Mouse (Mus musculus) heart, embryonic 15.5 days (tissue): ENCODE data around the gene Ttc23. TPM values are rescaled to one million over a fixed set of nuclear protein-coding genes. Genes with fewer than 3 reads are reported as not detected.

Experiments
- ATAC-seq: fragments of 200-750 bp; cut with Nextera tagmentation; replicated peaks from 2 replicates; pipeline ENCODE4 v1.8.0; 2017; ENCODE audit warnings: low read depth, moderate TSS enrichment; ENCODE audit not compliant: insufficient number of reproducible peaks, insufficient read depth, low FRiP score
- H3K27ac ChIP-seq: fragments of 300-500 bp; sonication (generic); 2 replicates; pipeline ENCODE4 v1.5.1; 2015; ENCODE audit warnings: mild to moderate bottlenecking, inconsistent platforms
- H3K27me3 ChIP-seq: fragments of 300-500 bp; sonication (generic); 2 replicates; pipeline ENCODE4 v1.6.1; 2015; ENCODE audit warnings: inconsistent platforms
- H3K36me3 ChIP-seq: fragments of 300-500 bp; sonication (generic); 2 replicates; pipeline ENCODE4 v1.6.1; 2015; ENCODE audit warnings: mild to moderate bottlenecking, inconsistent platforms
- H3K4me1 ChIP-seq: fragments of 300-500 bp; sonication (generic); replicated peaks from 2 replicates; pipeline ENCODE4 v1.6.1; 2015; ENCODE audit warnings: inconsistent platforms
- H3K4me2 ChIP-seq: fragments of 300-500 bp; sonication (generic); 2 replicates; pipeline ENCODE4 v1.6.1; 2015; ENCODE audit warnings: inconsistent platforms, mild to moderate bottlenecking, moderate library complexity
- H3K4me3 ChIP-seq: fragments of 300-500 bp; sonication (generic); 2 replicates; pipeline ENCODE4 v1.5.1; 2015; ENCODE audit warnings: mild to moderate bottlenecking, inconsistent platforms
- H3K9ac ChIP-seq: fragments of 300-500 bp; sonication (generic); 2 replicates; pipeline ENCODE4 v1.6.1; 2015; ENCODE audit warnings: mild to moderate bottlenecking, inconsistent platforms
- H3K9me3 ChIP-seq: fragments of 300-500 bp; sonication (generic); replicated peaks from 2 replicates; pipeline ENCODE4 v1.6.1; 2016; ENCODE audit warnings: inconsistent platforms
- whole genome bisulfite sequencing: fragments of 180-500 bp; shearing (Covaris S2); methylation state at CpG from one replicate; pipeline ENCODE4 v1.1.7; 2015; ENCODE audit warnings: mixed read lengths; 5-methylcytosine and 5-hydroxymethylcytosine counted together
- polyA plus RNA-seq: library from polyadenylated mRNA; unstranded; fragments of >200 nt; fragmentation: Nextera tagmentation; extraction: Ambion mirVana; gene quantifications from 2 replicates; pipeline ENCODE4 v1.2.1, GENCODE M21; 2015

The Ttc23 gene
- polyA plus RNA-seq, 1 experiment from 2014 or later = 15.7 TPM

DNA sequence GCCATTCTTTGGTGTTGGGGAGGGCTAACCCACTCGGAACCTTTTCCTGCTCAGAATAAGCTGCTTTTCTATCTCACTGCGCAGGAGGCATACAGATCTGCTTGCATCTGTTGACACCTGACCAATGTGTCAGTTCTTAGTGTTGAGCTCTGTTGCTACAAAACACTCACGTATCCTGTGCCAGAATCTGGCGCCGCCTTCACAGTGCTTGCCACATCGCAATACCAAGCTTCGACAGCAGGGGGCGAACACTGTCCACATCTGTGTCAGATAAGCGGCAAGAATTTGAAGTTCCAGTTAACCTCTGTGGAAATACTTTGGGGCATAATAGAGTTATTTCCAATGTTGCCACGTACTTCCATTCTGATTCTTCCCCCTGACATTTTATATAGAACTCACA, 25.4 kb downstream of the Ttc23 start:
- WGBS = 3% methylated on average over 10 of the region's 10 CpGs
- Histone ChIP-seq H3K9me3 (no peaks in the 10 kb centered on the region; the same call in 1 of the 2 replicates), H3K4me1 (peaks cover 18% of the 10 kb centered on the region), H3K4me3 (no peak overlapping the region), H3K4me2 (no peak overlapping the region), H3K27me3 (no peaks in the 10 kb centered on the region), H3K9ac (no peak overlapping the region), H3K27ac (no peak overlapping the region), H3K36me3 (peaks cover 20% of the 10 kb centered on the region; the same call in 1 of the 2 replicates)
- ATAC-seq = peak; percentile 61

DNA sequence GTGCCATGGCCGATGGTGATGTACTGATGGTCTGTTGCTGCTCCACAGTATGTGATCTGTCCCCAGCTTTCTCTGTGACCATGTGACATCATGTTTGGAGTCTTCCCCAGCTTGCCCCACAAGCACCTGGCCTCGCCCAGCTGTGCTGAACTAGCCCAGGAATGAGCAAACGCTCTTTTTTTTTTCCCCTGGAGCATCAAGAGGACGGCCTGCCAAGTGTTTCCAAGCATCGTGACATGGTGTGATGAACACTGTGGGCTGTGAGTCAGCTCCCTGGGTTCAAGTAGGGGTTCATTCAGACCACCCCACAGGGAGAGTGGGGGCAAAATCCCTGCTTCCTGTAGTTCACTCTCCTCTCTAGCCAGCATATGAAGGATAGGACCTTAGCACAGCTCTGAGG, 26.4 kb downstream of the Ttc23 start:
- no peak for ATAC-seq
- WGBS = 77% methylated on average over 5 of the region's 5 CpGs
- Histone ChIP-seq H3K9me3 (no peaks in the 10 kb centered on the region; the same call in 1 of the 2 replicates), H3K36me3 (peaks cover 20% of the 10 kb centered on the region; the same call in 1 of the 2 replicates), H3K9ac (no peak overlapping the region), H3K4me1 (peaks cover 18% of the 10 kb centered on the region), H3K27ac (no peak overlapping the region), H3K4me2 (no peak overlapping the region), H3K27me3 (no peaks in the 10 kb centered on the region), H3K4me3 (no peak overlapping the region)

DNA sequence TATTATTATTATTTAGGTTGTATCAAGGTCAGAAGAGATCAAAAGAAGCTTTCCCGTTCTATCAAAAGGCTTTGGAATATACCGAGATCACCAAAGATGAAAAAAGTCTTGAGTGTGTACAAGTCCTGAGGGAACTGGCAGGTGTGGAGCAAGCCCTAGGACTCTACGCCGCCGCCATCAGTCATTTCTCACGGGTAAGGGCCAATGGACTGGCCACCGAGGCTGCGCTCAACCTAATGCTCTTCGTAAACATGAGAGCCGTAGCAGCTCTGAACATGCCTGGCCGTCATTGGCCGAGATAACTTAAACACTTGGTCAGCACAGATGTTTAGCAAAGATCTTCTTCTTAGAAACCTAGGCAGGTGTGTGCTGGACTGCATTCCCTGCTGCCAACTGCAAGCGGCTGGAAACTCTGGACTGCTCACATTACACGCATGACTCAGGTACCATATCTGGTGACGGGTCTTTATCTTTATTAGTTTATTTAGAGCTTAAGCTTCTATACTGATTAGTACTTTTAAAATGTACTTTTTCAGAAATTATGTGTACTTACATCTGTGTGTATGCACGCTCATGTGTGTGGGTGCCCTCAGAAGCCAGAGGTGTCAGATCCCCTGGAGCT, 31.8 kb downstream of the Ttc23 start:
- no peaks in the 10 kb centered on the region for H3K27me3 ChIP-seq
- no peak overlapping the region for H3K4me2 ChIP-seq
- ATAC-seq = no peak
- no peaks in the 10 kb centered on the region for H3K9me3 ChIP-seq
- H3K4me1 ChIP-seq = peaks cover 10% of the 10 kb centered on the region
- no peak overlapping the region for H3K4me3 ChIP-seq
- H3K27ac ChIP-seq = no peak overlapping the region
- H3K9ac ChIP-seq = no peak overlapping the region
- H3K36me3 ChIP-seq = peaks cover 10% of the 10 kb centered on the region
- WGBS = 89% methylated on average over 16 of the region's 16 CpGs

DNA sequence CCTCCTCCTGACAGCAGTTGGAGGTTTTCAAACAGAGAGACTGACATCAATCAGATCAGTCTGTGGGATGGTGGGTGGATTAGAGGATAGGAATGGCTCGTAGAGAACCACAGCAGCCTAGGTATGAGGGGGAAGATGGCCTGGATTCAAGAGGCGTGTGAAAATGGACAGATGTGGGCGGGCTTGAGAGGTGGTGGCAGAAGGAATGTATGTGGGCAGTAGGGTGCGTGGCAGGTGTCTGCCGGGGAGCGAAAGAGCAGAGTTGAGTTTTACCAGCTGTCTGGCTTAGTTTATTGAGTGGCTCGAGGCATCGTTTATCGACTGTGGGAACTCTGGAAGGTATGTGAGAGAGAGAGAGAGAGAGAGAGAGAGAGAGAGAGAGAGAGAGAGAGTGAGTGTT, 33.9 kb downstream of the Ttc23 start:
- H3K4me2 ChIP-seq = no peak overlapping the region
- no peak for ATAC-seq
- peaks cover 20% of the 10 kb centered on the region for H3K36me3 ChIP-seq
- H3K4me1 ChIP-seq = no peaks in the 10 kb centered on the region
- H3K27me3 ChIP-seq = no peaks in the 10 kb centered on the region
- no peak overlapping the region for H3K4me3 ChIP-seq
- H3K9me3 ChIP-seq = no peaks in the 10 kb centered on the region
- WGBS = 65% methylated on average over 9 of the region's 9 CpGs
- no peak overlapping the region for H3K9ac ChIP-seq
- no peak overlapping the region for H3K27ac ChIP-seq

DNA sequence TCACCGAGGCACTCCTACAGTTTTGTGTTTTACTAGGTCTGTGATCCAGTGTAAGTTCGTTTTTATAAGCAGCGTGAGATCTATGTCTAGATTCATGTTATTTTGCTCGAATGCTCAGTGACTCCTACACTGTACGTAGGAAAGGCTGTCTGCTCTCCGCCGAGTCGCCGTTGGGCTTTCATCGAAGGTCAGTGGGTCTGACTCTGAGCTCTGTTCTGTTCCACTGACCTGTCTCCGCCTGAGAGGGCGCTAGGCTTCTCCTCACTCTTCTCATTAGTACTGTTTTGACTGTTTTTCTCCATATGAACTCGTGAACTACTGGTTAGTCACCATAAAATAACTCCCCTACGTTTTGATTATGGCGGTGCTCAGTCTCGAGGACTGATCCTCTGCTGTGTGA, 35.8 kb downstream of the Ttc23 start:
- no peak for ATAC-seq
- WGBS = 76% methylated on average over 16 of the region's 16 CpGs
- H3K4me2 ChIP-seq = no peak overlapping the region
- H3K27me3 ChIP-seq = no peaks in the 10 kb centered on the region
- no peaks in the 10 kb centered on the region for H3K9me3 ChIP-seq
- peaks cover 20% of the 10 kb centered on the region for H3K36me3 ChIP-seq
- H3K4me3 ChIP-seq = no peak overlapping the region
- no peak overlapping the region for H3K27ac ChIP-seq
- no peaks in the 10 kb centered on the region for H3K4me1 ChIP-seq
- no peak overlapping the region for H3K9ac ChIP-seq

DNA sequence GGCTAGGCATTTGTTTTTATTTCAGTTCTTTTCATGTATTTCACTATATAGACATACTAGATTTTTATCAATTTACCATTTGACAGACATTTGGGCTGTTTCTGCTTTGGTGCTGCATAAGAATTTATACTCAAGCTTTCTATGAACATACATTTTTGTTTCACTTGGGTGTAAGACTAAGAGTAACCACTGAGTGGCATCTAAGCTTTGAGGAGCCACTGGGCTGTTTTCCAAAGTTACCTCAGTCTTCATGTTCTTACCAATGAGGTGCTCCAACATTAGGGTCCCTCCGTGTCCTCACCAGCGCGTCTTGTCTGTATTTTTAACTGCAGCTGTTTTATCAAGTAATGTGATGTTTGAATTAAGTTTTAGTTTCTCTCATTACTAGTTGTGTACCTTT, 39.3 kb downstream of the Ttc23 start:
- no peak overlapping the region for H3K4me3 ChIP-seq
- H3K4me1 ChIP-seq = peaks cover 11% of the 10 kb centered on the region
- no peak overlapping the region for H3K9ac ChIP-seq
- H3K9me3 ChIP-seq = no peaks in the 10 kb centered on the region
- H3K27me3 ChIP-seq = no peaks in the 10 kb centered on the region
- no peak for ATAC-seq
- H3K36me3 ChIP-seq = peaks cover 10% of the 10 kb centered on the region
- 96% methylated on average over 3 of the region's 3 CpGs for WGBS
- H3K27ac ChIP-seq = no peak overlapping the region
- H3K4me2 ChIP-seq = no peak overlapping the region

DNA sequence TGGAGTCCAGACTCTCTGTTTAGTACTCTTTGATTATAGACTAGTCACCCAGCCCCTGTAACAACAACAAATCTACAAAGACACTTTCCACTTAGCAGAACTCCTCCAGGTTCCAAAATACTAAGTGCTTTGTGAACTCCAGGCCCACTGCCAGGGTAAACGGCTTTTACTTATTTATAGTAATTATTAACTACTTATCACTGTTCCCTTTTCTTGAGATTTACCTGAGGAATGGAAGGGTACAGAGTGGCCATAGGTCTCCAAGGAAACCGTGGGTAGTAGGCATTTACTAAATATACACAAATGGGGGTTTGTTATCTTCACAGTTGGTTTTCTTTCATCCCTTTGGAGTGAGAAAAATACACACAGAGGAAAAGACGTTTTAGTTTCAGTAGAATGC, 41.1 kb downstream of the Ttc23 start:
- no peak overlapping the region for H3K4me3 ChIP-seq
- H3K9me3 ChIP-seq = no peaks in the 10 kb centered on the region
- no peak for ATAC-seq
- H3K27ac ChIP-seq = peak overlapping the region; percentile 54; the same call in 1 of the 2 replicates
- H3K9ac ChIP-seq = no peak overlapping the region
- H3K27me3 ChIP-seq = no peaks in the 10 kb centered on the region
- no peak overlapping the region for H3K4me2 ChIP-seq
- WGBS = 25% methylated on average over 3 of the region's 3 CpGs
- peaks cover 24% of the 10 kb centered on the region for H3K4me1 ChIP-seq
- peaks cover 10% of the 10 kb centered on the region for H3K36me3 ChIP-seq

DNA sequence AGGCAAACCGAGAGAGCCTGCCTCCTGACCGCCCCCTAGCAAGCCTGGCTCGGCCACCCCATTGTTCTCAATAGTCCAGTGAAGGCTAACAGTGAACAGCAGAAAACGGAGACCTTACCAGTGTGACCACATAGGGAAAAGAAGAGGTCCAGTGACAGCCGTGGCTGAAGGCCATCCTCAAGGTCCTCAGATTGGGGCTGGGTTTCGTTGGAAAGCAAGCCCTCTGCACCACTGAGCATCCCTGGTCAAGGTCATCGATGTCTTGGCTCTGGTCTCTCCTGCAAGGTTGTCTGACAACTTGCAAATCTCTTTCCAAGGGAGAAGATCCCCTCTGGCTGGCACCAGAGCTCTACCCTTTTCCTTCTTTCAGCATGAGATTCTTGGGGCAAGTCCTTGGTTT, 42.6 kb downstream of the Ttc23 start:
- Histone ChIP-seq H3K27ac (peak overlapping the region; percentile 16; the same call in 1 of the 2 replicates), H3K9ac (no peak overlapping the region), H3K4me1 (peaks cover 24% of the 10 kb centered on the region), H3K9me3 (no peaks in the 10 kb centered on the region), H3K36me3 (peaks cover 10% of the 10 kb centered on the region), H3K27me3 (no peaks in the 10 kb centered on the region), H3K4me3 (no peak overlapping the region), H3K4me2 (no peak overlapping the region)
- WGBS = 77% methylated on average over 7 of the region's 7 CpGs
- ATAC-seq = no peak

DNA sequence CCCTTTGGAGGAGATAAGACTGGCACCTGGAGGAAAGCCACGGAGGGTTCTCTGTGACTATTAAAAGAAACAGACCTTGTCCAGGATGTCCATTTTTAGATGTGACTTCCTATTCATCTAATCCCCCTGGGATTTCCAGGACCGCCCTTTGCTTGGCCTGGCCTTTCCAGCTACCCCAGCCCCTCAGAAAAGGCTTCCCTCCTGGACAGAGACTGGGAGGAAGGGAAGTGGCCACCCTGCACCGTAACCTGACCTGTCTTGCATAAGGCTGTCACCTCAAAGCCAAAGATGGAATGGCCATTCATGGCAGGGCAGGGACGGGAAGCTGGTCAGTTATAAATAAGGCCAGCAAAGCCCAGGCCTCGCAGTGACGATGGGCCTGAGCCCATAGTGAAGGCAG, 43.8 kb downstream of the Ttc23 start:
- no peak for ATAC-seq
- peaks cover 24% of the 10 kb centered on the region for H3K4me1 ChIP-seq
- no peak overlapping the region for H3K4me2 ChIP-seq
- H3K27me3 ChIP-seq = no peaks in the 10 kb centered on the region
- H3K36me3 ChIP-seq = no peaks in the 10 kb centered on the region
- no peaks in the 10 kb centered on the region for H3K9me3 ChIP-seq
- no peak overlapping the region for H3K4me3 ChIP-seq
- H3K9ac ChIP-seq = no peak overlapping the region
- peak overlapping the region; percentile 15; the same call in 1 of the 2 replicates for H3K27ac ChIP-seq
- 37% methylated on average over 6 of the region's 6 CpGs for WGBS

DNA sequence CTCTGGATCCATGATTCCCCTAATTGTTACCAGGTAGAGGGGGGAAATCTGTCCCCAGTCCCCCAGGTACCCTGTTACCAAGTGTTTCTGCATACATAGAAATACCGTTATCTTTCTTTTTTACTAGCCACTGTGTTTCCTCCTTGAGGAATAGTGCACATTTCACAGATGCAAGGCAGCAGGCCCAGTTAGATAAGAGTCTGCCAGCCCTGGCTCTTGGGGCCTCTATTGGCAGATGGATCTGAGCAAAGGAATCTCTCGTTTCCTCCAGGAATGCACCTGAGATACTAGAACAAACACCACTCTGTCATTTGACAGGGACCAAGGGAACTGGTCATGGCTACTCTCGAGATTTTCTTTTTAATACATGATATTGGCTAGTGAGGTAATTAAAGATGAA, 44.9 kb downstream of the Ttc23 start:
- Histone ChIP-seq H3K27ac (no peak overlapping the region), H3K4me3 (no peak overlapping the region), H3K4me1 (peaks cover 24% of the 10 kb centered on the region), H3K4me2 (no peak overlapping the region), H3K36me3 (no peaks in the 10 kb centered on the region), H3K9ac (no peak overlapping the region), H3K9me3 (no peaks in the 10 kb centered on the region), H3K27me3 (no peaks in the 10 kb centered on the region)
- 24% methylated on average over 3 of the region's 3 CpGs for WGBS
- ATAC-seq = no peak

DNA sequence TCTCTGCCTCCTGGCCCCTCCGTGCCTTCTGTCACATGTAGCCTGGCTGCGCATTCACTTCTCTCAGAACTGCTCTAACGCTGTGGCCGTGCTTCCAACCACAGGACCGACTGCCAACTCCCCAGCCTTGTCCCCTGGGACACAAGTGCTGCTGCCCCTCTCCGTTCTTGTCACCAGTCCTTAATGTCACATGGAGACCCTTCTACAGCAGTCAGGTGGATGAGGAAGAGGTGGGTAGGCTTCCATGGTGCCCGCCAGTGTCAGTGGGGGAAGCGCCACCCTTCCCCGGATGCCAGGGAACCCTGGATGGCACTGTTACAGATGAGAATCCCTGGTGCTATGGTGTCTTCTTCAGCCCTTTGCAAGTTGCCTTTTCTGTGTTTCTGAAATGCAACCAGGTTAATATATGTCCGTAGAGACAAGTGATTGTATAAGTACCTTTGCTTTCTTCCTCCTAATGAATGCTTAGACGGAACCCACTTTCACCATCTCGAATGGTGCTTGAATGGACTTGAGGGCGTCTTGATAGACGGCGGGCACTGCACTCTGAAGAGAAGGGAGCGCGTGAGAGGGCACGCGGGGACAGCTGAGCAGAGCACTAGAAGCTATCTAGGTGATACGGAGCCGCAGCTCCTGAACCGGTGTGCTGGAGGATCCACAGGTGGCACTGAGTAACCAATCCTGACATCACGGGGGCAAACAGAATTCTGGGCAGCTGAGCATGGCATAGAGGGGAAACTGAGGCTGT, 45.8 kb downstream of the Ttc23 start:
- H3K4me2 ChIP-seq = no peak overlapping the region
- H3K4me1 ChIP-seq = peaks cover 24% of the 10 kb centered on the region
- no peak overlapping the region for H3K9ac ChIP-seq
- ATAC-seq = no peak
- H3K4me3 ChIP-seq = no peak overlapping the region
- 86% methylated on average over 23 of the region's 23 CpGs for WGBS
- H3K27me3 ChIP-seq = no peaks in the 10 kb centered on the region
- H3K9me3 ChIP-seq = no peaks in the 10 kb centered on the region
- no peaks in the 10 kb centered on the region for H3K36me3 ChIP-seq
- no peak overlapping the region for H3K27ac ChIP-seq

DNA sequence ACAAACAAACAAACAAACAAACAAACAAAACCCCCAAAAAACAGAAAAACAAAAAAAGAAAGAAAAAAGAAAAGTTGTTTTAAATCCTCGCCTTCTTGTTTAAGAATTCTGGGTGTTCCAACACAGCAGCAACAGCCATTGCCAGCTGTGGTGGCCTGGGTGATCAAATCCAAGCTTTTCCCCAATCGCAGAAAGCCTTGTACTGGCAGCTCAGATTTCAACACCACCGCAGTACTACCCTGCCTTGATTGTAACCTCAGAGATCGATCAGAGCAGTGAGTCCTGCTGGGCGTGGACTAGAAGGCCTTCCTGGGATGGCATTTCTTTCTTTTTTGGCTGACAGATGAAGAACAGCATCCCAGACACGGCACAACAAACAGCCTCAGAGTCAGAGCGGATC, 48.7 kb downstream of the Ttc23 start:
- Histone ChIP-seq H3K36me3 (no peaks in the 10 kb centered on the region), H3K9ac (no peak overlapping the region), H3K27ac (no peak overlapping the region), H3K4me3 (no peak overlapping the region), H3K4me2 (no peak overlapping the region), H3K9me3 (no peaks in the 10 kb centered on the region), H3K4me1 (peaks cover 24% of the 10 kb centered on the region), H3K27me3 (no peaks in the 10 kb centered on the region)
- no peak for ATAC-seq
- 84% methylated on average over 7 of the region's 7 CpGs for WGBS
